ENCODE assay signal across 9 mouse cellular contexts in genomic region chr10:80805925-80806324, GRCm38 (mm10). TPM values are rescaled to one million over a fixed set of nuclear protein-coding genes. Genes with fewer than 3 reads are reported as not detected.
DNase-seq lines count a peak whose midpoint lies in the region; ATAC-seq and TF ChIP-seq lines count a peak whose summit lies in the region.
"Had no signal": no experiment of that assay in that cellular context is flagged by ENCODE, and none has a peak within 500 bp of the region (broad histone marks: within the 10 kb centered on the region; RNA-seq: fewer than 3 reads in every experiment).

No protein-coding gene starts in this region.

- TF ChIP-seq CTCF in CH12.LX (conservative IDR thresholded peaks at IDR 0.05 in 1 of 2, IDR thresholded peaks at IDR 0.05 in 1 of 2; ENCODE audit: low read depth in 2 of 2, low read length in 2 of 2), result peak; percentile 48 to 60
- TF ChIP-seq CTCF in kidney, postnatal 0 days (IDR thresholded peaks at IDR 0.05; ENCODE audit: low read depth), result peak; percentile 80

- no peak for TF ChIP-seq EP300 in CH12.LX (IDR thresholded peaks at IDR 0.05; ENCODE audit: low read length)

- no peak overlapping the region for H3K4me3 ChIP-seq in CH12.LX (replicated peaks in 1 of 3; ENCODE audit: low read depth in 2 of 3, low read length in 2 of 3, poor library complexity in 1 of 3)
- no peak overlapping the region for H3K4me3 ChIP-seq in embryonic facial prominence, embryonic 11.5 days (ENCODE audit: low read depth, low read length)
- no peak overlapping the region for H3K4me3 ChIP-seq in heart, embryonic 12.5 days
- H3K4me3 ChIP-seq in kidney, postnatal 0 days (replicated peaks; ENCODE audit: low read depth, low read length), result no peak overlapping the region
- H3K4me3 ChIP-seq in liver, embryonic 16.5 days (ENCODE audit: low read depth, low read length), result no peak overlapping the region
- H3K4me3 ChIP-seq in neural tube, embryonic 14.5 days (ENCODE audit: low read depth, low read length), result no peak overlapping the region

- TF ChIP-seq RAD21 in CH12.LX (IDR thresholded peaks at IDR 0.05; ENCODE audit: low read depth, low read length), result peak; percentile 33

- in situ Hi-C loops in CH12.LX (cut with MboI; ENCODE audit: low pct_ligation_motif_present, low pct_unique_long_range_greater_than_20kb, low sequenced_read_pairs), result loop anchor here (10.0 kb wide), 1 partner anchor 189 kb away; no protein-coding TSS in a partner anchor

- peaks cover 61 to 76% of the 10 kb centered on the region in 2 experiments for H3K36me3 ChIP-seq in CH12.LX (replicated peaks in 1 of 2; ENCODE audit: control insufficient read depth in 1 of 2, insufficient read depth in 1 of 2, low read length in 1 of 2)
- peaks cover 20% of the 10 kb centered on the region for H3K36me3 ChIP-seq in embryonic facial prominence, embryonic 11.5 days (replicated peaks; ENCODE audit: control insufficient read depth, insufficient read depth, low read depth, low read length)
- H3K36me3 ChIP-seq in heart, embryonic 12.5 days, result peaks cover 45% of the 10 kb centered on the region
- H3K36me3 ChIP-seq in kidney, postnatal 0 days (ENCODE audit: insufficient read depth, low read length), result peaks cover 30% of the 10 kb centered on the region
- H3K36me3 ChIP-seq in liver, embryonic 16.5 days (ENCODE audit: control insufficient read depth, insufficient read depth), result peaks cover 41% of the 10 kb centered on the region
- H3K36me3 ChIP-seq in neural tube, embryonic 14.5 days (ENCODE audit: control insufficient read depth, insufficient read depth, low read length), result peaks cover 35% of the 10 kb centered on the region

- TF ChIP-seq POLR2A in CH12.LX (IDR thresholded peaks at IDR 0.05; ENCODE audit: low read depth, low read length), result no peak

- peaks cover 0 to 5% of the 10 kb centered on the region in 2 experiments; a peak in 2 of 4 replicates for H3K4me1 ChIP-seq in CH12.LX (ENCODE audit: control insufficient read depth in 1 of 2, insufficient read depth in 2 of 2)
- peaks cover 11% of the 10 kb centered on the region for H3K4me1 ChIP-seq in embryonic facial prominence, embryonic 11.5 days (ENCODE audit: control insufficient read depth, insufficient read depth, low read length)
- H3K4me1 ChIP-seq in heart, embryonic 12.5 days (replicated peaks), result peaks cover 60% of the 10 kb centered on the region
- H3K4me1 ChIP-seq in kidney, postnatal 0 days (replicated peaks; ENCODE audit: insufficient read depth, low read length), result peaks cover 34% of the 10 kb centered on the region
- peaks cover 38% of the 10 kb centered on the region for H3K4me1 ChIP-seq in liver, embryonic 16.5 days (ENCODE audit: control insufficient read depth, low read depth, low read length)
- peaks cover 17% of the 10 kb centered on the region for H3K4me1 ChIP-seq in neural tube, embryonic 14.5 days (ENCODE audit: control insufficient read depth, insufficient read depth, low read length)

- DNase-seq in CH12.LX (ENCODE audit: extremely low read depth), result peak; percentile 62
- DNase-seq in adrenal gland, postnatal 25 days, result peak; percentile 85
- DNase-seq in embryonic facial prominence, embryonic 11.5 days (ENCODE audit: low spot score), result peak; percentile 74
- DNase-seq in kidney, postnatal 0 days (ENCODE audit: low spot score), result peak; percentile 74
- DNase-seq in thymus, postnatal 10 days (ENCODE audit: low spot score in 2 of 2), result peak; percentile 46 to 77

- no peaks in the 10 kb centered on the region for H3K27me3 ChIP-seq in CH12.LX (replicated peaks)
- peaks cover 5% of the 10 kb centered on the region for H3K27me3 ChIP-seq in embryonic facial prominence, embryonic 11.5 days (ENCODE audit: control insufficient read depth, insufficient read depth, low read length)
- peaks cover 17% of the 10 kb centered on the region for H3K27me3 ChIP-seq in heart, embryonic 12.5 days (replicated peaks)
- no peaks in the 10 kb centered on the region for H3K27me3 ChIP-seq in kidney, postnatal 0 days (ENCODE audit: insufficient read depth, low read length)
- H3K27me3 ChIP-seq in liver, embryonic 16.5 days (ENCODE audit: control insufficient read depth, insufficient read depth, low read depth, low read length), result peaks cover 46% of the 10 kb centered on the region
- peaks cover 8% of the 10 kb centered on the region for H3K27me3 ChIP-seq in neural tube, embryonic 14.5 days (ENCODE audit: control insufficient read depth, insufficient read depth, low read length)

- H3K9me3 ChIP-seq in CH12.LX (replicated peaks; ENCODE audit: low read length), result peaks cover 5% of the 10 kb centered on the region
- H3K9me3 ChIP-seq in embryonic facial prominence, embryonic 11.5 days (replicated peaks; ENCODE audit: control insufficient read depth, low read length), result no peaks in the 10 kb centered on the region
- no peaks in the 10 kb centered on the region for H3K9me3 ChIP-seq in heart, embryonic 12.5 days (replicated peaks)
- no peaks in the 10 kb centered on the region for H3K9me3 ChIP-seq in kidney, postnatal 0 days (replicated peaks; ENCODE audit: low read length)
- no peaks in the 10 kb centered on the region for H3K9me3 ChIP-seq in liver, embryonic 16.5 days (replicated peaks; ENCODE audit: control insufficient read depth, low read length)
- H3K9me3 ChIP-seq in neural tube, embryonic 14.5 days (ENCODE audit: control insufficient read depth, low read length), result no peaks in the 10 kb centered on the region

- H3K27ac ChIP-seq in CH12.LX (ENCODE audit: insufficient read depth, low read depth), result no peak overlapping the region
- H3K27ac ChIP-seq in embryonic facial prominence, embryonic 11.5 days (replicated peaks; ENCODE audit: low read depth, low read length), result no peak overlapping the region
- no peak overlapping the region for H3K27ac ChIP-seq in heart, embryonic 12.5 days (ENCODE audit: poor library complexity, severe bottlenecking)
- H3K27ac ChIP-seq in kidney, postnatal 0 days, result no peak overlapping the region
- H3K27ac ChIP-seq in liver, embryonic 16.5 days (ENCODE audit: low read length), result no peak overlapping the region
- no peak overlapping the region for H3K27ac ChIP-seq in neural tube, embryonic 14.5 days (ENCODE audit: low read depth, low read length)

- H3K4me2 ChIP-seq in CH12.LX (ENCODE audit: insufficient read depth, low read depth, poor library complexity, severe bottlenecking), result no peak overlapping the region
- no peak overlapping the region for H3K4me2 ChIP-seq in embryonic facial prominence, embryonic 11.5 days (ENCODE audit: low read depth, low read length)
- 0 out of 2 replicates have a peak overlapping the region, but pooled peaks have one; percentile 80 for H3K4me2 ChIP-seq in heart, embryonic 12.5 days
- H3K4me2 ChIP-seq in kidney, postnatal 0 days (ENCODE audit: low read length), result no peak overlapping the region
- H3K4me2 ChIP-seq in liver, embryonic 16.5 days (ENCODE audit: low read depth, low read length), result no peak overlapping the region
- H3K4me2 ChIP-seq in neural tube, embryonic 14.5 days (ENCODE audit: low read depth, low read length), result no peak overlapping the region

- H3K79me2 ChIP-seq in CH12.LX (replicated peaks; ENCODE audit: control insufficient read depth, extremely low read depth, insufficient read depth, poor library complexity, severe bottlenecking), result peaks cover 9% of the 10 kb centered on the region

- WGBS in embryonic facial prominence, embryonic 11.5 days, result 20% methylated on average over 3 of the region's 3 CpGs
- WGBS in heart, embryonic 12.5 days, result 18% methylated on average over 3 of the region's 3 CpGs
- WGBS in kidney, postnatal 0 days, result 18% methylated on average over 3 of the region's 3 CpGs
- 9% methylated on average over 3 of the region's 3 CpGs for WGBS in liver, embryonic 16.5 days (ENCODE audit: insufficient replicate concordance)
- WGBS in neural tube, embryonic 14.5 days, result 14% methylated on average over 3 of the region's 3 CpGs

- ATAC-seq in embryonic facial prominence, embryonic 11.5 days (replicated peaks; ENCODE audit: insufficient number of reproducible peaks, low FRiP score, low TSS enrichment, low read depth), result peak; percentile 13; the same call in 1 of the 2 replicates
- ATAC-seq in heart, embryonic 12.5 days (ENCODE audit: insufficient number of reproducible peaks, low FRiP score), result no peak
- peak; percentile 42 for ATAC-seq in kidney, postnatal 0 days (replicated peaks; ENCODE audit: low FRiP score, low read depth)
- ATAC-seq in liver, embryonic 16.5 days (ENCODE audit: low read depth), result peak; percentile 64
- peak; percentile 24; the same call in 1 of the 2 replicates for ATAC-seq in neural tube, embryonic 14.5 days (ENCODE audit: low read depth)

- dilution Hi-C loops in CH12.LX (cut with MboI; ENCODE audit: extremely low pct_ligation_motif_present, extremely low pct_unique_long_range_greater_than_20kb, low sequenced_read_pairs), result no loop called here

- no peak overlapping the region for H3K9ac ChIP-seq in CH12.LX (ENCODE audit: insufficient read depth, low read depth)
- H3K9ac ChIP-seq in embryonic facial prominence, embryonic 11.5 days (replicated peaks; ENCODE audit: low read length), result no peak overlapping the region
- peak overlapping the region; percentile 78; the same call in 1 of the 2 replicates for H3K9ac ChIP-seq in heart, embryonic 12.5 days
- H3K9ac ChIP-seq in kidney, postnatal 0 days (ENCODE audit: low read depth, low read length), result no peak overlapping the region
- H3K9ac ChIP-seq in liver, embryonic 16.5 days (ENCODE audit: low read depth, low read length), result no peak overlapping the region
- H3K9ac ChIP-seq in neural tube, embryonic 14.5 days (replicated peaks; ENCODE audit: low read depth, low read length), result no peak overlapping the region

RNA-seq across cellular contexts. Expression of gene Amh, which starts 0.9 kb away (rescaled TPM):
- total RNA-seq in CH12.LX (2012; rRNA removed) (0.59 and 0.71 TPM in 2 replicates), CH12.LX (2014; rRNA removed) (0.43 TPM in 1 of 2 replicates, not detected in the other)
- polyA plus RNA-seq in CH12.LX (2012; ENCODE audit: insufficient read length, low read depth), result 0.78 and 1.1 TPM in 2 replicates
- total RNA-seq in adrenal gland, postnatal 25 days (2021), result 0.79 and 0.90 TPM in 2 replicates
- not detected in 2 replicates for polyA plus RNA-seq in embryonic facial prominence, embryonic 11.5 days (2014; fragmentation: Nextera tagmentation; extraction: Ambion mirVana)
- 0.14 and 0.23 TPM in 2 replicates for polyA plus RNA-seq in heart, embryonic 12.5 days (2016; fragmentation: Nextera tagmentation; extraction: Ambion mirVana)
- 0.09 TPM in 1 of 2 replicates, not detected in the other for polyA plus RNA-seq in kidney, postnatal 0 days (2015; fragmentation: Nextera tagmentation; extraction: Ambion mirVana)
- polyA plus RNA-seq in liver, embryonic 16.5 days (2015; fragmentation: Nextera tagmentation; extraction: Ambion mirVana), result 0.08 TPM in 1 of 2 replicates, not detected in the other
- 0.15 and 0.16 TPM in 2 replicates for polyA plus RNA-seq in neural tube, embryonic 14.5 days (2014; fragmentation: Nextera tagmentation; extraction: Ambion mirVana)

RNA-seq across cellular contexts. Expression of gene Jsrp1, which starts 7.4 kb away (rescaled TPM):
- total RNA-seq in CH12.LX (2012; rRNA removed) (0.34 and 0.72 TPM in 2 replicates), CH12.LX (2014; rRNA removed) (0.30 and 0.35 TPM in 2 replicates)
- 0.95 and 1.1 TPM in 2 replicates for polyA plus RNA-seq in CH12.LX (2012; ENCODE audit: insufficient read length, low read depth)
- total RNA-seq in adrenal gland, postnatal 25 days (2021), result 6.7 and 8.7 TPM in 2 replicates
- 0.60 and 1.2 TPM in 2 replicates for polyA plus RNA-seq in embryonic facial prominence, embryonic 11.5 days (2014; fragmentation: Nextera tagmentation; extraction: Ambion mirVana)
- polyA plus RNA-seq in heart, embryonic 12.5 days (2016; fragmentation: Nextera tagmentation; extraction: Ambion mirVana), result 6.1 and 6.7 TPM in 2 replicates
- polyA plus RNA-seq in kidney, postnatal 0 days (2015; fragmentation: Nextera tagmentation; extraction: Ambion mirVana), result 4.0 and 4.6 TPM in 2 replicates
- 0.54 and 1.2 TPM in 2 replicates for polyA plus RNA-seq in liver, embryonic 16.5 days (2015; fragmentation: Nextera tagmentation; extraction: Ambion mirVana)
- polyA plus RNA-seq in neural tube, embryonic 14.5 days (2014; fragmentation: Nextera tagmentation; extraction: Ambion mirVana), result 0.74 and 0.86 TPM in 2 replicates
- polyA plus RNA-seq: large intestine, adult 2 months had no signal

RNA-seq across cellular contexts. Expression of gene Plekhj1, which starts 7.5 kb away (rescaled TPM):
- total RNA-seq in CH12.LX (2012; rRNA removed) (63.8 and 81.8 TPM in 2 replicates), CH12.LX (2014; rRNA removed) (51.5 and 63.4 TPM in 2 replicates)
- 119 and 123 TPM in 2 replicates for polyA plus RNA-seq in CH12.LX (2012; ENCODE audit: insufficient read length, low read depth)
- 114 and 132 TPM in 2 replicates for total RNA-seq in adrenal gland, postnatal 25 days (2021)
- polyA plus RNA-seq in embryonic facial prominence, embryonic 11.5 days (2014; fragmentation: Nextera tagmentation; extraction: Ambion mirVana), result 119 and 137 TPM in 2 replicates
- 82.4 and 83.2 TPM in 2 replicates for polyA plus RNA-seq in heart, embryonic 12.5 days (2016; fragmentation: Nextera tagmentation; extraction: Ambion mirVana)
- 83.7 and 86.6 TPM in 2 replicates for polyA plus RNA-seq in kidney, postnatal 0 days (2015; fragmentation: Nextera tagmentation; extraction: Ambion mirVana)
- polyA plus RNA-seq in liver, embryonic 16.5 days (2015; fragmentation: Nextera tagmentation; extraction: Ambion mirVana), result 61.4 and 64.7 TPM in 2 replicates
- 126 and 127 TPM in 2 replicates for polyA plus RNA-seq in neural tube, embryonic 14.5 days (2014; fragmentation: Nextera tagmentation; extraction: Ambion mirVana)

RNA-seq across cellular contexts. Expression of gene Sf3a2, which starts 7.9 kb away (rescaled TPM):
- 29.0 and 36.5 TPM in 2 replicates for total RNA-seq in CH12.LX (2012; rRNA removed)
- total RNA-seq in CH12.LX (2014; rRNA removed), result 7.8 and 12.4 TPM in 2 replicates
- 136 and 153 TPM in 2 replicates for polyA plus RNA-seq in CH12.LX (2012; ENCODE audit: insufficient read length, low read depth)
- total RNA-seq in adrenal gland, postnatal 25 days (2021), result 56.7 and 60.1 TPM in 2 replicates
- polyA plus RNA-seq in embryonic facial prominence, embryonic 11.5 days (2014; fragmentation: Nextera tagmentation; extraction: Ambion mirVana), result 92.6 and 93.9 TPM in 2 replicates
- polyA plus RNA-seq in heart, embryonic 12.5 days (2016; fragmentation: Nextera tagmentation; extraction: Ambion mirVana), result 51.2 and 58.3 TPM in 2 replicates
- 57.1 and 61.9 TPM in 2 replicates for polyA plus RNA-seq in kidney, postnatal 0 days (2015; fragmentation: Nextera tagmentation; extraction: Ambion mirVana)
- 23.4 and 30.1 TPM in 2 replicates for polyA plus RNA-seq in liver, embryonic 16.5 days (2015; fragmentation: Nextera tagmentation; extraction: Ambion mirVana)
- polyA plus RNA-seq in neural tube, embryonic 14.5 days (2014; fragmentation: Nextera tagmentation; extraction: Ambion mirVana), result 63.3 and 66.8 TPM in 2 replicates

RNA-seq across cellular contexts. Expression of gene Oaz1, which starts 20.5 kb away (rescaled TPM):
- 899 and 966 TPM in 2 replicates for total RNA-seq in CH12.LX (2012; rRNA removed)
- 792 and 1,081 TPM in 2 replicates for total RNA-seq in CH12.LX (2014; rRNA removed)
- polyA plus RNA-seq in CH12.LX (2012; ENCODE audit: insufficient read length, low read depth), result 646 and 664 TPM in 2 replicates
- total RNA-seq in adrenal gland, postnatal 25 days (2021), result 742 and 955 TPM in 2 replicates
- 1,818 and 1,942 TPM in 2 replicates for polyA plus RNA-seq in embryonic facial prominence, embryonic 11.5 days (2014; fragmentation: Nextera tagmentation; extraction: Ambion mirVana)
- polyA plus RNA-seq in heart, embryonic 12.5 days (2016; fragmentation: Nextera tagmentation; extraction: Ambion mirVana), result 1,577 and 1,597 TPM in 2 replicates
- 1,422 and 1,480 TPM in 2 replicates for polyA plus RNA-seq in kidney, postnatal 0 days (2015; fragmentation: Nextera tagmentation; extraction: Ambion mirVana)
- polyA plus RNA-seq in liver, embryonic 16.5 days (2015; fragmentation: Nextera tagmentation; extraction: Ambion mirVana), result 1,363 and 1,382 TPM in 2 replicates
- 1,177 and 1,236 TPM in 2 replicates for polyA plus RNA-seq in neural tube, embryonic 14.5 days (2014; fragmentation: Nextera tagmentation; extraction: Ambion mirVana)
